Mouse (Mus musculus): Measurements from ENCODE around the gene Mast3. TPM values are rescaled to one million over a fixed set of nuclear protein-coding genes. Genes with fewer than 3 reads are reported as not detected.
A peak's percentile ranks its signal among the peaks of the same experiment; 100 is the strongest.
"Not testable (repeated sequence)": the region's sequence is repeated elsewhere in the genome, so short reads cannot be mapped to it uniquely, and the experiment has no call there.

Mast3 gene
- total RNA-seq, 2 experiments from 2014 or later: 12.3 to 14.6 TPM

DNA sequence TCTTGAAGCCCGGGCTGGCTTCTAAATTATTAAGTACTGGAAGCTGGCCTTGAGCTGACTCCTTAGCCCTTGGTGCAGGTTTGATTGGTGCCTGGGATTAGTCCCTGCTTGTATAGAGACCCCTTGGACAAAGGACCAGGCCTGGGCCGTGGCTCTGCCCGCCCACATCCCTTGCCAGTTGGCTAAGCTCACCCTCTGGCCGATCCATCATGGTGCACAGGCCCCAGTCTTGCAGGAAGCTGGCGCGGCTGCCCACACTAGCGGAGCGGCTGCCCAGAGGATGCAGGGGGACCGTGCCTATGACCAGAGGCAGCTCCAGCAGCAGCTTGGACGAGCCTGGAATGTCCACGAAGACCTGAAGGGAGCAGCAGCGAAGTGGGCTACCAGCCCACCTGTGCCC lies 31.8 kb upstream of the Mast3 start:
- DNase-seq (ENCODE audit: low spot score in 2 of 2): no peak

DNA sequence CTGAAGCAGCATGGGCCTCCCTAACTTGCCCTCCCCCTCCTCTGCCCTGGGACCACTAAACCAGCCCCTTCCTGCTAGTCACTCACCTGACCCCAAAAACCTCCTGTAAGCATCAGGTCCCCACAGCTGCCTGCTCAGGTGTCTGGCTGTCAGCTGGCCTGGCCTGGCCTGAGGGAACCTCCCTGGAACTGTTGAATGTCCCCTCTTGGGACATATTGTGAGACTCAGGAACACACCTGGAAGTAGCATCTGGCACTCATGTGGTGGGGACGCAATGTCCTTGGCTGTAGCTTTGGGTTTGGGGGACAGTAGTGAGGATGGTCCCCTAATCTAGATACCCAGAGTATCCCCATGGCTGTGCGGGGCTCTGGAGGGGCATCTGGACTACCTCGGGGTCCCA lies 29.2 kb upstream of the Mast3 start:
- DNase-seq (ENCODE audit: low spot score in 2 of 2): no peak

DNA sequence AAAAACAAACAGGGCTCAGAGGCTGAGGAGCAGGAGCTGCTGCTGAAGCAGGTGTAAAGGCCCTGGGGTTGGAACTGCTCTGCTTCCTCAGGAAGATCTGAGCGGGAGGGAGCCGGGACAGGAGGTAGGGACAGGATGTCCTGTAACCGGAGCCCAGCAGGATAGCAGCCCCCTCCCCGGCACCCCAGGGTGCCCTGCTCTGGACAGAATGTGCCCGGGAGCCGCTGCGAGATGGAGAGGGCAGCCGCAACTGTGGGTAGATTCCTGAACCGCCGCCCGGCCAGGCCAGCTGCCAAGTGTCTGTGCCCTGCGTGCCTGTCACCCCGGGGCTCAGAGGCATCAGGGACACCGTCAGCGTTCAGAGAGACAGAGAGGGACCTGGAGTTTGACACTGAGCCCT lies 28.7 kb upstream of the Mast3 start:
- DNase-seq (ENCODE audit: low spot score in 2 of 2): peak in 1 of 2 experiments; percentile 73

DNA sequence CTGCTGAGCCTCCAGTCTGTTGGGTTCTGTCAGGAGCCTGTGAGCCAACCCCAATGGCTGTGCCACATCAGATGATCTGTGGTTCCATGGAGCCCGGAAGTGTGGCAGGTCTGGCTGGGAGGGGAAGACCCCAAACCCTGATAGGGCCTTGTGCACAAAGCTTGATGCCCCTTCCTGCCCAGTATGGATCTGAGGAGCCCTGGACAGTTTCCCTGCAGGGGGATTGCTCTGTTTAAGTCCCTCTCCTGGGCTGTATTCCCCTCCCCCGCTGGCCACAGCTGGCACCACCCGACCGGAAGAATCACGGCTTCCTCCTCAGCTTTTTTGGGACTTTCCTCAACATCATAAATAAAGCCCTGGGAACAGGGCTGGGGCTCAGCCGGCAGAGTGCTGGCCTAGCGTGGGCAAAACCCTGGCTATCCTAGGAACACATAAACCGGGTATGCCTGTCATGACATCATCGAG lies 28.2 kb upstream of the Mast3 start:
- DNase-seq (ENCODE audit: low spot score in 2 of 2): no peak

DNA sequence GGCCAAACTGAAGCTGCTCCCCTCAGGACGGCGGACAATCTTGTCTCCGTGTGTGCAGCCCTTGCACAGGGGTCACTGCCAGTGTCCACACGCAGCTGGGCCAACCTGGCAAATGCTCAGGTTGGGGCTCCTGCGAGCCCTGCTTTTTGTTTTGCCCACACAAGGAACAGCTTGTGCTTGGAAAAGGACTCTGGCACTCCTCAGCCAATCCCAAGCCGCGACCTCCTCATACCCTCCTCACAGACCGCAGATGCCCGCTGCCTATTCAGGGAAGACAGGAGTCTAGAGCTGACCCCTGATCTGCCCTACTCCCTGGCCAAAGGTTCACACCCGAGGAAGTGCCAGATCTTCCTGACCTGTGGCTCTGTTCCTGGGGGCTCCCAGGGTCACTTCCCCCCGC lies 27.5 kb upstream of the Mast3 start:
- no peak for DNase-seq (ENCODE audit: low spot score in 2 of 2)

DNA sequence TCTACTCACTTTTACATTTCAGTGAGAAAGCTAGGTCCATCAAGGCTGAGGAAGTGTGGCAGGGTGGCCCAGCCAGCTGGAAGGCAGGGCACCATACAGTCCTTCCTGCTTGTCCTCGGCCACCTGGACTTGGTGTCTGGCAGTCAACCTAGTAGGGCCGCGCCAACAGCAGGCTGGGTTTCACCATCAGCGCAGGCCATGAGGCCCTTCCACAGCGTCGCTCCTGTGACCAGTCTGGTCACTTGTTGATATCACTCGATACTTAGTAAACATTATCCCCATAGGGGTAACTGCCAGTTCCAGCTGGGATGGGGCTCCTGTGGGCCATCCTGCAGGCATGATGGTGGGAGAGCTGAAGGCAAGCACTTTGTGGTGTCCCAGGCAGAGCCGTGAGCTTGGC lies 26.7 kb upstream of the Mast3 start:
- no peak for DNase-seq (ENCODE audit: low spot score in 2 of 2)

DNA sequence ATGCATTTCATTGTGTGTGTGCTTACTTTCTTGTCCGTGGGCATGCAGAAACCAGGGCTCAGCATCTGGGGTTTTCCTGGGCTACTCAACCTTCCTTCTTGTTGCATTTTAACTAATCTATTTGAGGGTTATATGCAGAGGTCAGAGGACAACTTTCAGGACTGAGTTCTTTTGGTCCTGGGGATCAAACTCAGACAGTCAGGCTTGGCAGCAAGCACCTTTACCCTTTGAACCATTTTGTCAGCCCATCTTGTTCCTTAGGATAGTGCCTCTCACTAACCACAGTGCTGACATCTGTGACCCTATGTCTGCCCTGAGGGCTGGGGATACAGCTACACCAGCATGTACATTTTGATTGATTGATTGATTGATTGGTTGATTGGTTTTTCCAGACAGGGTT lies 22.9 kb upstream of the Mast3 start:
- DNase-seq (ENCODE audit: low spot score in 2 of 2): no peak

DNA sequence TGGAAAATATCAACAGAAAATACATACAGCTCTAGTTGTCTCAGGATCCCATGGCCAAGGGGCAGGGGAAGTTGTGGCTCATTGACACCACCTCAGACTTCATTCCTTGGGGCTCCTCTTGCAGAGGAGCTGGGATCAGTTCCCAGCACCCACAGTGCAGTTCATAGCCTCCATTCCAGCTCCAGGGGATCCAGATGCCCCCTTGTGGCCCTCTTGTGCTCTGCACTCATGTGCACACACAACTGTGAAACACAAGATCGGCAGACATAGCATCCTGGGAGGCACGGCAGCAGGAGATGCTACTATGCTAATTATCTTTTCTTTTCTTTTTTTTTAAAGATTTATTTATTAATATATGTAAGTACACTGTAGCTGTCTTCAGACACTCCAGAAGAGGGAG lies 22.2 kb upstream of the Mast3 start:
- no peak for DNase-seq (ENCODE audit: low spot score in 2 of 2)

DNA sequence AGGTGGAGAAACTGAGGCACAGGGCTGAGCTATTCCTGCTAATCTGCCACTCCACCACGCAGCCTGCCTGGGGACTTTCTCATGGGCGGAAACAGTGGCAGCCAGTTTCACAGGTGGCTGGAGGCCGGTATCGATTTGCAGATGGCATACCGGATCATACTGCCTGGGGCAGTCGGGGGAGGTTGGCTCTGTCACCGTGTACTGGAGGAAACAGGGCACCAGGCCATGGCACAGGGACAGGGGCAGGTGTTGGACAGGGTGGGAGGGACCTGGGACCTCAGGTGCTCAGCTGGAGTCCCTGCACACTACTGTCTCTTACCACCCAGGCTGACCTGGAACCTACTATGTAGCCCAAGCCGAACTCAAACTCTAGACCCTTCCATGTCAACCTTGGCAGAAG lies 21.0 kb upstream of the Mast3 start:
- no peak for DNase-seq (ENCODE audit: low spot score in 2 of 2)

DNA sequence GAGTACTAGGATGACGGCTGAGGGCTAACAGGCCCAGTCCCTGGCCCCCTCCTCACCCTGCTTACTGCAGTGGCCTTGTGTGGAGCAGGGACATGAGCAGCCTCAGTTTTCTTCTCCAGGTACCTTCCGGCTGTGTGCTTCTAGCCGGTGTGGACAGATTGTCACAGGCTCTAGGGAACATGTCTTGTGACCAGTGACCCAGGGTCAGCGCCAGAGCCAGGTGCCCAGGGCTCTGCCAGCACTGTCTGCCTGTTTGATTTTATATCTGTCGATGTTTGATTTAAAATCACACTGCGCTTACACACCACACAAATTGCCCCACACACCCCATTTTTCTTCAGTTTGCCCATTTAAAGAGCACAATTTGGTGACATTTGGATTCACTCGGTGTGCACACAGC lies 18.9 kb upstream of the Mast3 start:
- no peak for DNase-seq (ENCODE audit: low spot score in 2 of 2)

DNA sequence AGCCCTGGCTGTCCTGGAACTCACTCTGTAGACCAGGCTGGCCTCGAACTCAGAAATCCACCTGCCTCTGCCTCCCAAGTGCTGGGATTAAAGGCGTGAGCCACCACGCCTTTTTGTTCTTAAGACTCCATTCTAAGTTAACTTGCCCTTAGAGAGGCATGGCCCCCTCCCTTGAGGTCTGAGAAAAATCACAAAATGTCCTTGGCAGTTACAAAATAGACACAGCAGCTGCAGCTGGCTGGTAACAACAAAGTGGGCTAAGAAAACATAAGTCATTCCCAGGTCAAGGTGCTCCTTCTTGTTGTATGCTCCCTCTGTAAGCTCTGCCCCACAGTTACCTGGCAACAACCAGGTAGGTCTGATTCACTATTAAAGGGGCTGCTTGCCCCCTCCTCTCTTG lies 17.7 kb upstream of the Mast3 start:
- DNase-seq (ENCODE audit: low spot score in 2 of 2): not testable (repeated sequence)

DNA sequence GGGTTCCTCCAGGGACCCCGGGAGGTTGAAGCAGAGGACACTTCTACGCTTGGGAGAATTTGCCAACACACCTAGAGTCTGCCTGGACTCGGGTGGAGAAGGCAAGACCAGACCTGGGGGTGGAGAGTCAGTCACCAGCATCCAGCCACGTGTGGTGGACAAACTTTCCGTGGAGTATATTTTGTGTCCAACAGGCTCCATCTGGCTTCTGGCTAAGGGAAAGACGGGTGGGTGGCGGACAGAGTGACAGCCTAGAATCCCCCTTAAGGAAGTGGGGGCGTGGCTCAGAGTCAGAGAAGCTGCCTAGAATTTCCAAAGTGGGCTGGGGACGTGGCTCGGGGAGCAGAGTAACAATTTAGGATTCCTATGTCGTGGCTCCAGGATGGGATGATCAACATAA lies 17.1 kb upstream of the Mast3 start:
- DNase-seq (ENCODE audit: low spot score in 2 of 2): no peak

DNA sequence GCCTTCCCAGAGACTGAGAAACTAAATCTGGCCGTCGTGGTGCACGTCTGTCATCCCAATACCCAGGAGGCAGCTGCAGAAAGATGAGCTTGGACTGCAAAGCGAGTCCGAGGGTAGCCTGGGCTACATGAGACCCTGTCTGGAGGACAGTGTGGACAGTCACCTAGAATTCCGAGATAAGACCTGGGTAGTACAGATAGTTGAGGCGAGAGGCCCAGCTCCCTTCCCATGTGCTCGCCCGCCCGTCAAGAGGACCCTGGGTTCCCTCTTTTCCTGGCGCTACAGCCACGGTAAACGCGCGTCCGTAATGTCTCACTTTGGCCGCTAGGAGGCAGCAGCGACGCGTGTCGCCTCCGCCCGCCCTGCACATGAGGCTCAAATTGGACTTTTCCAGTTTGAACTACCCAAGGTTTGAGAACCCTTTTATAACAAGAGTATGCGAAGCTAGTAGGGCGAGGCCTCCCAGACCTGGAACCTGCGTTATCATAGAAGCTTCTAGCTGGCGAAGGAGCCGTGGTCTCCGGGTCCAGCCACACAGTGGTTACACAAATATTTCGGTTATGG lies 16.6 kb upstream of the Mast3 start:
- DNase-seq (ENCODE audit: low spot score in 2 of 2): peak in 1 of 2 experiments; percentile 70

DNA sequence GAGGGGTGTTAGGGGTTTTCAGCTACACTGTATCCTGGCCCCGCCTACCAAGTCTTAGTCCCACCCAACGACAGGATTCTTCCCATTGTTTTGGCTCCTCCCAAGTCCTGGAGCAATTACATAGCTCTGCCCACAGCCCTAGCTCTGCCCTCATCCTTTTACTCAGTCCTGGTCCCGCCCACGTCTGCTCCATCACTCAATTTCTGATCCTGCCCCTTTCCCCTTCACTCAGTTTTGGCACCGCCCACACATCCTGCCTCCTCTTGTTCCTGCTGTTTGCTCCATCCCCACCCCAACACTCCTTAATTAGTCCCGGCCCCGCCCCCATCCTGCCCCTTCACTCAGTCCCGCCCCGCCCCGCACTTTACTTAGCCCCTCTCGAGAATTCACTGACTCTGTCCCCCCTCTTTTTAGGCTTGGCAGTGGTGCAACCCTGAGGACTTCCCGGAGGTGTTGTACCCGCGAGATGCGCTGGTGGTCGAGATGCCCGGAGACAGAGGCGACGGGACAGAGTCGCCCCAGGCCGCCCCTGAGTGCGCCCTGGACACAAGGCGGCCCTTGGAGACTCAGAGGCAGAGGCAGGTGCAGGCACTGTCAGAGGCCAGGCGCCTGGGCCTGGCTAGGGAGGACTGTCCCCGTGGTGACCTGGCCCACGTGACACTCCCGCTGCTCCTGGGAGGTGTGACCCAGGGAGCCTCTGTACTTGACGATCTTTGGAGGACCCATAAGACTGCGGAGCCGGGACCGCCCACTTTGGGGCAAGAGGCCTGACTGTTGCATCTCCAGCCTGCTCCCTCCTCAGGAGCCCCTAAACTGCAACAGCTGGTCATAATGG lies 15.5 kb upstream of the Mast3 start:
- peak in 1 of 2 experiments; percentile 51 for DNase-seq (ENCODE audit: low spot score in 2 of 2)

DNA sequence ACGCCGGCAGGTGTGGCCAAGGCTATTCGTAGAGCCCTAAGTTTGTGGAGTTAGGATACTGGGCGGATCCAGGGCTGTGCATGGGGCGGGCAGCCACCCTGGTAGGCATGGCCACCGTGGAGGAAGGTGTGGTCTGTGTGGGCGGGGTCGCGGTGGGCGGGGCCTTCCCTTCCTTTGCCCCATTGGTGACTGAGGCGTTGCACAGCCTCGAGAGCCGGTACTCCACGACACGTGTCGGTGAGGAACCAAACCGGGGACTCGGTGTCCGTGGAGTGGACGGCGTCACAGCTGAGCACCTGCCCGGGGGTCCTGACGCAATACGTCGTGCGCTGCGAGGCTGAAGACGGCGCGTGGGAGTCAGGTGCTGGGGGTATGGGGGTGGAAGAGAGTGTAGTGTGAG lies 11.8 kb upstream of the Mast3 start:
- DNase-seq (ENCODE audit: low spot score in 2 of 2): no peak

DNA sequence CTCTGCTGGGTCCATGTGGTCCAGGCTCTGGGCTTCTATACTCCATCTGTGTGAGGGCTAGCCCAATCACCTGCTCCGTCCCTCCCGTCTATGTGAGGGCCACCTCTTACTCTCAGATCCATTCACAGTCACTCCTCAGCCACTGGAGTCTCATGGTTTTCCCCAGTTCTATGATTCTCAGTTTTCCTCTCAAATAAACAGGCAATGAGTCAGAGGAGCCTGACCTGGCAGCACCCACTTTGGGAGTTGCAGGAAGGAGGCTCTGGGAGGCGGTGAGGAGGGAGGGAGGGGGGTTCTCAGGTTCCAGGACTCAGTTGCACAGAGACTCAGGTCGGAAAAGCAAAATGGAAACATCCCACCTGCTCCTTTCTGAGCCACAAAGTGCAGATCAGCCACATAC lies 8.0 kb upstream of the Mast3 start:
- DNase-seq (ENCODE audit: low spot score in 2 of 2): no peak

DNA sequence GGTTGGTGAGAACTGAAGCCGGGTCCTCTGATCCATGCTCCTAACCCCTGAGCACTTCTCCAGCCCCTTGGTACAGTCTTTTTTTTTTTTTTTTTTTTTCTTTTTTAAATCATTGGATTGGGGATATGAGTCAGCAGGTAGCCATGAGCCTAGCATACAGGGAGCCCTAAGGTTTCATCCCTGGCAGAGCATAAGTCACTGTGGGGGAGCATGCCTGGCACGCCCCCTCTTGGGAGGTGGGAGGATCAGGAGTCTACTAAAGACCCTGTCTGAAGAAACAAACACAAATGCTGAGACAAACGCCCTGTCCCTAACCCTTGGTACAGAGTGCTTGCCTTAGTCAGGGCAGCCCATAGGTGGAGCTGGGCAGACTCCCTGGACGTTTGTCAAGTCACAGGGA lies 7.2 kb upstream of the Mast3 start:
- no peak for DNase-seq (ENCODE audit: low spot score in 2 of 2)

DNA sequence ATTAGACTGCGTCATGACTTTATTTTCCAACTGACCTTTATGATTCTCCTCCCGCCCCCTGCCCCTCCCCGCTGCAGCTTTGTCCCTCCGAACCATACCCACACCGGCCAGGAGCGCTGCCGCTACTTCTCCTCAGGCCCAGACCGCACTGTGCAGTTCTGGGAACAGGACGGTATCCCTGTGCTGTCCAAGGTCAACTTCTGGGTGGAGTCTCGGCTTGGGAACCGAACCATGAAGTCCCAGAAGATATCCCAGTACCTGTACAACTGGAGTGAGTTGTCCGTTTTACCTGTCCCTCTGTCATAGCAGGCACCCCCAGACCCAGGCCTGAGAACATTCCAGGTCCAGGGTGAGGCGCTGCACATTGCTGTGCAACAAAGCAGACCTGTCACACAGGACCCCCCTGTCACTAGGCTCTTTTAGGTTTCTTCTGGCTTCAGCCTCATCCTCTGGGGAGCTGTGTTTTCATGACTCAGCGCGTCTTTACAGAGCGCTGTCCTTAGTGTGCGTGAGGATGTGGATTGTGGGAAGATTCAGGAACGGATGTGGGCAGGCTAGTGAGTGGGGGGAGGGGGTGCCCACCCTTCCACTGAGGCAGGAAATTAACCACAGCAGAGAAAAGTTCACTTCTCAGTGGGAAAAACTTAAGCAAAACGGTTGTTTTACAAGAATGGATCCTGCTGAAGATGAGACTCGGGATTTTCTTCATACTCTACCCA lies 6.3 kb upstream of the Mast3 start:
- DNase-seq (ENCODE audit: low spot score in 2 of 2): no peak

DNA sequence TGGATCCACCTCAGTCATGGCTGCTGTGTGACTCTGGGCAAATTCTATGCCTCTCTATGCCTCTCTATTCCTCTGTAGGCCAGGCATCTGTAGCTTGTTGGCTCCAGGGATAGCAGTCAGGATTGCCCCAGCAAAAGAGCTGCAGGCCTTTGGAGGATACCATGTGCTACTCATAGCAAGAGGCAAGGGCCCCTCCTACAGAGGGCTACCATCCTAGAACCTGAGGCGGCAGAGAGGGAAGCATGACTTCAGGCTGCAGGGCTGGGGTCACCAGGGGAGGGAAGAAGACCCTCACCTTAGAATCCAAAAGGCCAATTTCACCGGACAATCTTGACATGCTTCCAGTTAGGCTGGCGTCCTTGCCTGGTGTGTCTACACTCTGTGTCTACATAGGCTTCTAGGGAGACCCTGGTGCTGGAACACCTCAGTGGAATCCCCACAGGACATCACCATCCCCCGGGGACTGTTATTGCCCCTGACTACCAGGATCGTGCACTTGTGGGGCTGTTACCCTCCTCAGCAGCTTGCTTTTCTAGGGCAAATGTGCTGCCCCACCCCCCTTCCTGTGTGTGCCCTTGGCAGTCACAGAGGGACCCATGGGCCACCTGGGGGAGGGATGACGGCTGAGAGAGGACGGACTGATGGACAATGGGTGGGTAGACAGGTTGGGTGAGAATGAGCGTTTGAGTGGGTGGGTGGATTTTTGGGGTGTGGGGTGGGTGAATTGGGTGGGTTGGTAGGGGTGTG lies 4.3 kb upstream of the Mast3 start:
- DNase-seq (ENCODE audit: low spot score in 2 of 2): no peak

DNA sequence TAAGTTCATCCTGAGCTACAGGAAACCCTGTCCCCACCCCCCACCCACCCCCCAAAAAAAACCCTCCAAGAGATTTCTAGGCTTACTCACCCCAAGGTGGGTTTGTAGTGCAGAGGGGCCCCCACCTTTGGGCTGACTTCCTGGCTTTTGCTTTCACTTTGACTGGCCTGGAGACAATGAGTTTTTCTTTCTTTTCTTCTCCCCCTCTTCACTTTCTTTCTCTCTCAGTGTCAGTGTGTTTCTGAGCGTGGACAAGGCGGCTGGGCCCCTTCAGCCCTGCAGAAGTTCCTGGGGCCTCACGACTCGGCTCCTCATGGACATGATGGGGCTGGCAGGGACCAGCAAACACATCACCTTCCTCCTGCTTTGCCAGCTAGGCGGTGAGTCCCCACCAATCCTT lies 3.4 kb upstream of the Mast3 start, which contains the start of gene Il12rb1:
TSS of gene Il12rb1 (plus strand) at position 211 of the 400 bp plus-strand sequence.
- no peak for DNase-seq (ENCODE audit: low spot score in 2 of 2)

DNA sequence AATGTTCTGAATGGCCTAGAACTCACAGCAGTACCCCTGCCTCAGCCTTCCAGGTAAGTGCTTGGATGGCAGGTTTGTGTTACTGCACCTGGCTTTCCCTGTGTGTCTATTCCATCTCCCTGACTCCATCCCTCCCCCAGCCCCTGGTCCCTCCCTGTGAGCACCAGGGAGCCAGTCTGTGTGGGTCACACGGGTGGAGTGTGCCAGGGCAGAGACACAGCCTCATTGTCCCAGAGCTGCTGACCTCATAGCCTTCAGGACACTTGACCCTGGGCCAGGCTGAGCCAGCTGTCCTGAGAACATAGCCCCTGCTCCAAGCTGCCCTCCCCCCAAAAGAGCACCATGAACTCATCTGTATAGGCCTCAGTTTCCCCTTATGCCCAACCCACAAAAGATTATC lies 2.5 kb upstream of the Mast3 start:
- DNase-seq (ENCODE audit: low spot score in 2 of 2): no peak

DNA sequence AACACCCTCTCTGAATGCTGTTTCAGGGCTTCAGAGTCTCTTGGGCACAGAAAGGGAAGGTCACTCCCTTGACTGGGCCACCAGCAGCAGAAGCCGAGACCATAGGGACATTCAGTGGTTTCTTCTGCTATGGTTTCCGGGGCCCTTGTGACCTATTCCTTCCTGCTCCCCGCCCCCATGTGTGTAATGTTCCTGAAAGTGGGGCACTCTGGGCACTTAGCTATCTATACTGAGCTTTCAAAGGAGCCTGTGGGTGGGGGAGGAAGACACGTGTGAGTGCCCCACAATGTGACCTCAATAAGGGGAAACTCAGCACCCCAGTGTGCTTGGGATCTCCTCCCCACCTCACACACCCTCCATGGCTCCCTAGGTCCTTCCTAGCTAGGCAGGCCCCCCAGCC lies 1.7 kb upstream of the Mast3 start:
- DNase-seq (ENCODE audit: low spot score in 2 of 2): no peak

All from gastrocnemius, postnatal 4 days (tissue).